Mouse (Mus musculus) heart, adult 2 months (tissue): ENCODE results near the gene Ap3d1. TPM values are rescaled to one million over a fixed set of nuclear protein-coding genes. Genes with fewer than 3 reads are reported as not detected.

Experiments used
- DNase-seq, 2 experiments: peaks; one replicate each; pipeline ENCODE4 v3.0.0; 2021
- H3K27ac ChIP-seq: fragments of 200-600 bp; 2 replicates; pipeline ENCODE4 v1.8.1; 2022
- H3K27me3 ChIP-seq: fragments of 200-500 bp; 2 replicates; pipeline ENCODE4 v1.6.1; 2012; ENCODE audit warnings: mild to moderate bottlenecking, low read length, inconsistent platforms, mixed read lengths; ENCODE audit not compliant: control insufficient read depth, insufficient read depth
- H3K36me3 ChIP-seq: fragments of 200-500 bp; 2 replicates; pipeline ENCODE4 v1.6.1; 2012; ENCODE audit warnings: low read length, inconsistent platforms; ENCODE audit not compliant: control insufficient read depth, insufficient read depth
- H3K4me1 ChIP-seq: fragments of 200-500 bp; 2 replicates; pipeline ENCODE4 v1.6.1; 2011; ENCODE audit warnings: low read length; ENCODE audit not compliant: control insufficient read depth, insufficient read depth
- H3K4me3 ChIP-seq: fragments of 200-600 bp; 2 replicates; pipeline ENCODE4 v1.8.1; 2022
- H3K79me2 ChIP-seq: fragments of 200-500 bp; replicated peaks from 2 replicates; pipeline ENCODE4 v1.6.1; 2012; ENCODE audit warnings: mild to moderate bottlenecking, inconsistent platforms, low read length, moderate library complexity, mixed read lengths; ENCODE audit not compliant: control insufficient read depth, insufficient read depth
- H3K9ac ChIP-seq: fragments of 200-500 bp; 2 replicates; pipeline ENCODE4 v1.6.1; 2012; ENCODE audit warnings: low read depth, mild to moderate bottlenecking, control low read depth, inconsistent platforms, low read length, mixed read lengths
- CTCF ChIP-seq: fragments of 200-600 bp; IDR thresholded peaks from 2 replicates; pipeline ENCODE4 v1.8.1; 2022; ENCODE audit warnings: antibody characterized with exemption, mild to moderate bottlenecking, moderate library complexity
- EP300 ChIP-seq: fragments of 200-500 bp; IDR thresholded peaks from 2 replicates; pipeline ENCODE4 v1.6.1; 2011; ENCODE audit warnings: low read depth, low read length, control low read depth; ENCODE audit not compliant: insufficient read depth
- POLR2A ChIP-seq: fragments of 200-500 bp; IDR thresholded peaks from 2 replicates; pipeline ENCODE4 v1.6.1; 2011; ENCODE audit warnings: mild to moderate bottlenecking, low read depth, low read length, control low read depth; ENCODE audit not compliant: insufficient read depth
- WGBS: fragments of 180-500 bp; shearing (Covaris S2); methylation state at CpG from one replicate; pipeline ENCODE4 v1.1.7; 2018; 5-methylcytosine and 5-hydroxymethylcytosine counted together
- intact Hi-C: fragments of 180-260 bp; cut with DNase I; formaldehyde crosslinking; loops from one replicate; pipeline ENCODE4 v1.15.1; 2025
- polyA plus RNA-seq: library from polyadenylated mRNA; depleted of rRNA; stranded (reverse); fragments of >200 nt; gene quantifications from 2 replicates; pipeline ENCODE4 v1.2.3, GENCODE M21; 2012
- total RNA-seq, 2 experiments: library from RNA; stranded (reverse); gene quantifications; 2 replicates each; pipeline ENCODE4 v1.2.3; 2021

Gene Ap3d1
- total and polyA plus RNA-seq, 3 experiments, result 40.2 to 52.9 (median 42.6) TPM

DNA sequence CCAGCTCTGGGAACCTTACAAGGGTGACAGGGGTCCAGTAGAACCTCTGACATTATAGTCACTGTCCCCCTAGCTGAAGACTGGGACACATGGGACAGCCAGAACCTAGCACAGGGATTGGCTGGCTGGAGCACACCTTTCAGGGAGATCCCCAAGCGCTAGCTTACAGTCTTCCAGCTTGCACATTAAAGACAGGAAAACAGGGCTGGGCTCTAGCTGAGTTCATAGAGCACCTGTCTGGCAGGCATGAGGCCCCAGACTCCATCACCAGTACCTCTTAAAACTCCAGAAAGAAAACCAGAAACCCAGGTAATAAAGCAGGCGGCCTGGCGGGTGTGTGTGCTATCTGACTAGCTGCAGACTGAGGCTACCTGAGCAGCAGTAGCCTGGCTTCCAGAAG is 68.4 kb downstream of the Ap3d1 start:
- H3K79me2 ChIP-seq, result peaks cover 6% of the 10 kb centered on the region
- peak overlapping the region; percentile 97 for H3K27ac ChIP-seq
- WGBS, result 63% methylated on average over 3 of the region's 3 CpGs
- TF ChIP-seq EP300 (no peak), POLR2A (no peak), CTCF (no peak)
- peak overlapping the region; percentile 68 for H3K9ac ChIP-seq
- intact Hi-C loops, result loop anchor here (2.0 kb wide), 1 partner anchor 15 kb away; no protein-coding TSS in a partner anchor
- H3K4me3 ChIP-seq, result peak overlapping the region; percentile 97
- H3K36me3 ChIP-seq, result peaks cover 24% of the 10 kb centered on the region
- DNase-seq, result no peak
- peaks cover 52% of the 10 kb centered on the region for H3K4me1 ChIP-seq
- H3K27me3 ChIP-seq, result no peaks in the 10 kb centered on the region

DNA sequence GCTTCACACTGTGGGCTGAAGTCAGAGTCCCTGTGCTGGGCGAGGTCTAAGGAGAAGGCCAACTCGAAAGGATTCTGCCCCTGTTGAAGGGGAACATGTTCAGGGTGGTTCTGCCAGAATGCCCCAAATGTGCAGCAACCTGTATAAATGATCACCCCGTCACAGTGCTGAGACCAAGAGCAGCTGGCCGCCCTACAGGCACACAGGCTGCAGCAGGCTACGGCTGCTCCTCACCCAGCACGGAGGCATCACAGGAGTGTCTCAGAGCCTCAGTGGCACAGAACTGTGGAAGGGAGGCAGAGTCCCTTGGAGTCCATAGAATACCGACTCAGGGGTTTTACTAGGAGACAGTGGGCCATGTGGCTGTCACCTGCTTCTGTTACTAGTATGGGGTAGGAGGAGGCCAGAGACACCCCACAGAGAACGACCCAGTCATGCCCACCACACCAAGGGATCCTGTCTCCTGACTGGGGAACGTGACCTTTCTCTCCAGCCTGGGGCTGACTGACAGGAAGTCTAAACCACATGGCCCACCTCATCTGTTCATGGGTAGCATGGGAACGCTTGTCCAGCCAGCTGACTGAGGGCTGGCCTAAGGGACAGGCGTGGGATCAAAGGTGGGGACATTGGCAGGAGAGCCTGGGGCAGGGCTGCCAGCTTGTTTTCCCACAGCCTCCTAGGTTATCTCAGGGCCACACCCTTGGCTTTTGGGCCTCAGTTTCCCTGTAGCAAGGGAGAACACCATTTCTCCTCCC is 70.0 kb downstream of the Ap3d1 start:
- intact Hi-C loops, result no loop called here
- peaks cover 6% of the 10 kb centered on the region for H3K79me2 ChIP-seq
- WGBS, result 57% methylated on average over 11 of the region's 11 CpGs
- H3K27ac ChIP-seq, result peak overlapping the region; percentile 97
- DNase-seq, result peak in 1 of 2 experiments; percentile 64
- H3K9ac ChIP-seq, result peak overlapping the region; percentile 29
- H3K36me3 ChIP-seq, result peaks cover 23% of the 10 kb centered on the region
- H3K27me3 ChIP-seq, result no peaks in the 10 kb centered on the region
- H3K4me3 ChIP-seq, result 0 out of 2 replicates have a peak overlapping the region, but pooled peaks have one; percentile 1
- H3K4me1 ChIP-seq, result peaks cover 40% of the 10 kb centered on the region
- no peak for TF ChIP-seq CTCF
- TF ChIP-seq POLR2A, result no peak
- TF ChIP-seq EP300, result peak; percentile 76

DNA sequence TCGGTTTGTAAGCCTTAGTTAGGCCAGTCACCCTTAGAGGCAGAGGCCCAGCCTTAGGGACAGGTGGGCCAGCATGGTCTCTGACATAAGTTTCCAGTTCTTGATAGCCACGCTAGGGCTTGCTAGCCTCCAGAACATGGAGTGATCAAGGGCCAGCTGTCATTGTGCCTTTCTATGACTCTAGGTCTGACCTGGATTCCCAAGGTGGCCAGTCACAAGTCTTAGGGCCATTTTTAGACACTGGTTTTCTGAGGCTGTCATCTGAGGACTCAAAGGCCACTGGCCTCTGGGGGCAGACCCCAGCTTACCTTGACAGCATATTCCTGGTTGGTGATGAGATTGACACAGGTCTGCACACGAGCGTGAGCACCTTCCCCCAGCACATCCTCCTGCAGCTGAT is 70.8 kb downstream of the Ap3d1 start:
- no peak overlapping the region for H3K4me3 ChIP-seq
- intact Hi-C loops, result no loop called here
- peak in 1 of 2 experiments; percentile 46 for DNase-seq
- H3K27ac ChIP-seq, result peak overlapping the region; percentile 97
- no peaks in the 10 kb centered on the region for H3K27me3 ChIP-seq
- H3K9ac ChIP-seq, result peak overlapping the region; percentile 29
- WGBS, result 70% methylated on average over 4 of the region's 4 CpGs
- H3K79me2 ChIP-seq, result peaks cover 6% of the 10 kb centered on the region
- TF ChIP-seq POLR2A (no peak), EP300 (no peak), CTCF (no peak)
- H3K36me3 ChIP-seq, result peaks cover 25% of the 10 kb centered on the region
- H3K4me1 ChIP-seq, result peaks cover 41% of the 10 kb centered on the region

DNA sequence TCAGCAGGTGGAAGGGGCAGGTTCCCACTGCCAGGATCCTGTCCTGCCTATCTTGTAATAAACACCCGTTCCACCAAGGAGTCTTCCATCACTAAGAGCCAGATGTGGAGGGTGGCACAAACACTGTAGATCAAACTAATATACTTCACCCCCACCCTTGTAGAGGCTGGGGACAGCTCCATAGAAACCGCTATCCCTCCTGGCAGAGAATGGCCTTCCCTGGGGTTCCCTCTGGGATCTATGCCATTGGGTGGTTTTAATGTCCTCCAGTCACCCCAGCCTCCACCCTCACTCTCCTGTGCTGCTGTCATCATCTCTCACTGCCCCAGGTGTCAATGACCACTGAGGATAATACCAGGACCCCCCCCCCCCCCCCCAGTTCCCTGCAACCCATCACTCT is 71.5 kb downstream of the Ap3d1 start:
- Histone ChIP-seq H3K4me3 (no peak overlapping the region), H3K27me3 (no peaks in the 10 kb centered on the region), H3K36me3 (peaks cover 29% of the 10 kb centered on the region), H3K9ac (peak overlapping the region; percentile 36; the same call in 1 of the 2 replicates), H3K4me1 (peaks cover 44% of the 10 kb centered on the region), H3K27ac (peak overlapping the region; percentile 97), H3K79me2 (peaks cover 6% of the 10 kb centered on the region)
- intact Hi-C loops, result no loop called here
- no peak for DNase-seq
- WGBS, result 53% methylated on average over 2 of the region's 2 CpGs
- TF ChIP-seq CTCF, result no peak
- no peak for TF ChIP-seq POLR2A
- TF ChIP-seq EP300, result no peak

DNA sequence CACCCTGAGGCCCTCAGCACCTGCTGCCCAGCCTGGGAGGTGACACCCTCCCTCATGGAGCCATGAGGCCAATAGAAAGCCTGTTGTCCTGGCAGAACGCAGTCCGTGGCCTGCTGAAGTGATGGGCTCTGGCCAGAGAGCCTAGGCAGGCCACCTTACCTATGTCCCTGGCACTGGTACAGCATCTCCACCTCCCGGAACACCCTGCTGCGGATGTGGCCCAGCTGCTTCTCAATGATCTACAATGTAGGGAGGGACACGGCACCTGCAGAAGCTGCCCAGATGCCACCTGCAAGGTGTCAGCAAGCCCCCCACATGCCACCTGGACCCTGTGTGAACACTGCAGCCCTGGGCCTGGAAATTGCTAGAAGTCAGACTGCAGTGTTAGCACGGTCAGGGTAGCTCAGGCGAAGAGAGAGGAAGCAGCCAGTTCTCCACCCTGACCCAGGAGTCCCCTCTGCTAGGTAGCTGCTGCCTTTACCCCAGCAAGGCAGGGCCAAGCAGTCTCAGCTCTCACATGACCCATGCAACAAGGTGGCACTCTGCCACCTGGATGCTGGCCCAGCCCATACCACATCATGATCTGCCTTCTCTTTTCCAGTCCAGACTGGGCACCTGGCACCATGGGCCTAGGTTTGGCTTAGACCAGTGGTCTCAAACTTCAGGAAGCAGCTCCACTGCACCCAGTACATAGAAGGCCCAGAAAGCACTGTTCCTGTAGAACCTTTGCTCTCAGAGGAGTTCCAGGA is 72.2 kb downstream of the Ap3d1 start:
- peak overlapping the region; percentile 97 for H3K27ac ChIP-seq
- no peaks in the 10 kb centered on the region for H3K27me3 ChIP-seq
- DNase-seq, result peak; percentile 79 to 87
- no peak overlapping the region for H3K4me3 ChIP-seq
- intact Hi-C loops, result no loop called here
- peaks cover 49% of the 10 kb centered on the region for H3K4me1 ChIP-seq
- TF ChIP-seq EP300 (peak; percentile 57; the same call in 1 of the 2 replicates), CTCF (no peak), POLR2A (0 out of 2 replicates have a peak, but pooled peaks have one; percentile 17)
- peaks cover 6% of the 10 kb centered on the region for H3K79me2 ChIP-seq
- 67% methylated on average over 7 of the region's 7 CpGs for WGBS
- peaks cover 33% of the 10 kb centered on the region for H3K36me3 ChIP-seq
- H3K9ac ChIP-seq, result peak overlapping the region; percentile 36
